Mouse (Mus musculus) cerebellum, adult 18-20 months (tissue): ENCODE data around the gene Elovl6.
A peak's percentile ranks its signal among the peaks of the same experiment; 100 is the strongest.

ENCODE experiments used
- DNase-seq, 2 experiments: peaks; one replicate each; pipeline ENCODE4 v3.0.0; 2021

The Elovl6 gene

DNA sequence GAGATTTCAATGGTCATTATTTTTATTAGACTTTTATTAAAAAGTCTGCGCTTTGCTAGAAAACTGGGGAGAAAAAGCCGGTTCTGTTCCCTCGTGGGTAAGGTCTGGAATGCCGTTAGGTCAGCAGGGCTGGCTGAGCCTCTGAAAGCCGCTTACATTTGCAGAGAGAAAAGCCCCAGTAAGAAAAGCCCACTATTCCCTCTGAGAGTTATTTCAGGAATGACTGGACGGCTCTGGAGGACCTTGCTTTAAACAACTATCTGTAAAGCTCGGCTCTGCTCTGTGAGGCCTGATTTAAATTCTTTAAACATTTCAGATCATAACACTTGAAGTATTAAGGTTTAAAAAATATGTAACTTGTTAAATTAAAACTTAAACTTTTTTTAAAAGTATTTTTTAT is 36.4 kb downstream of the Elovl6 start:
- no peak for DNase-seq

DNA sequence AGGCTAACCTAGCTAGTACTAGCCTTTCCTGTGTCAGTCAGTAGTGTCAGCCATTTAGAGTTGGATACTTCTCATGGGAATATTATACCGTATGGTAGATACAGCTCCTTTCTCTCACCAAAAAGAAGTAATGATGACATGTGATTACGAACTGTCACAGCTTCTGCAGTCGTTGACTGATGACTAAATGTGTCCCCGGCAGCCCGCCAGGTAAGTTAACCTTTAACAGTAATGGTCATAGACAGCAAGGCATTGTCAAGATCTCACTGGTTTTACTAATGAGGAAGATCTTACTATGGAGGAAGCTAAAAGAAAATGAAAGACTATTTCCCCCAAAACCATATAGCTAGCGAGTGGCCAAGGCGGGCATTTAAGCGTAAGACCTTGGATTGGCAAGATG is 38.8 kb downstream of the Elovl6 start:
- DNase-seq: no peak

DNA sequence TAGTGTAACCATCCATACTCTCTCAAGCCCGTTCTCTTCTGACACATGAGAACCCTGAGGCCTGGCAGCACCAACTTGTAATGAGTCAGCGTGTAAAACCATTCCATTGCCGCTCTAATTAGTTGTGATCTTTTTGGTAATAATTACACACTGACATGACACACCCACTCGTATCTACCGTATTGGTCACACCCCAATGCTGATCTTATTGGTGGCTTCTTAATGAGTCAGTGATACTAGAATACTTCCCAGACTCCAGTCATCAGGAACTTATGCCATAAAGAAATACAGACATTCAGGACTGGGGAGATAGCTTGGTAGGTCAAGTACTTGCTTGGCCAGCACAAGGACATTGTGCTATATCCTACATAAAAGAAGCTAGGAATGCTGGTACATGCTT is 39.5 kb downstream of the Elovl6 start:
- no peak for DNase-seq

DNA sequence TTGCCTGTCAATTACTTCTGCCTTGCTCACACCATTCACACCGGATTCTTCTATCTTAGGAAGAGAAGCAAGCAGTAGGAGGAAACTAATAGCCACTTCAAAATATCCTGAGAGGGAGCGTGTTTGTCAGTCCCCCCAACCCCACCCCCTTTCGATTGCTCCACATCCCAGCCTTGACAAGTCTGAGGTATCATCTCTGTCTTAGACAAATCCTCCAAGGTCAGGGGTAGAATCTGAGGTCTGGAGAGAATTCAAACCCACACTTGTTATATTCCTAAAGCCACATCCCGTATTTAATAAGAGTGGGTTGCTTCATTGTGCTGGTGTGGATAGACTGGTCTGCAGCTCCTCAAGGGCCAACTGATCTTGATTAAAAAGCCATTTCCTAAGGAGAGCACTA is 40.8 kb downstream of the Elovl6 start:
- DNase-seq: no peak

DNA sequence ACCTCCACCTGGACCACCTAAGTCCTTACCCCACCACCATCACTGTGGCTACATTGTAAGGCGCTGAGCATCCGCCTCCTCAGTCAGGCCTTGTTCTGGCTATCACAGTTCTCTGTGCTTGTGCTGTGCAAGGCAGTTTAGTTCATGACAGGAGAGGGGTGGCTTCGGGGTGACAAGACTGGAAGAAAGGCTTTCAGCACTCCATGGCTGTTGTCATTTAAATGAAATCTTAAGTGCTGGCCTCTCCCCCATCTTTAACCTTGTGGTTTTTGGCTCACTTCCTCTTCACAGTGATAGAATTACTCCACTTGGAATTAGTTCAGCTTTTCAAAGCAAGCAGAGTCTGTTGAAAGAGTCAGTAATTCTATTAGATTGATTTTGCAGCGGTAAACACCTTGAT is 41.5 kb downstream of the Elovl6 start:
- no peak for DNase-seq

DNA sequence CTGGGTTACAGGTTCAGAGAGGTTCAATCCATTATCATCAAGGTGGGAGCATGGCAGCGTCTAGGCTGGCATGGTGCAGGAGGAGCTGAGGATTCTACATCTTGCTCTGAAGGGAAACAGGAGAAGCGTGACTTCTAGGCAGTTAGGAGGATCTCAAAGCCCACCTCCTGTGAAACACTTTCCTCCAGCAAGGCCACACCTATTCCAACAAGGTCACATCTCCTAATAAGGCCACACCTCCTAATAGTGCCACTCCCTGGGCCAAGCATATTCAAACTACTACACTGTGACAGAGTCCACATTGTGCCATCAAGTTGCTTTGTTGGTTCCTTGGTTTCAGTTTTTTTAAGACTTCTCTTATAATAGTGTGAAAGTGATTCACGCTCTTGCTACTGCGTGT is 42.9 kb downstream of the Elovl6 start:
- no peak for DNase-seq

GRCm38 (mm10) chr3:129576522-129576921 is 44.4 kb downstream of the Elovl6 start:
- DNase-seq: no peak

- DNase-seq: no peak
Observed at GRCm38 (mm10) chr3:129578741-129579475, 46.8 kb downstream of the Elovl6 start.

DNA sequence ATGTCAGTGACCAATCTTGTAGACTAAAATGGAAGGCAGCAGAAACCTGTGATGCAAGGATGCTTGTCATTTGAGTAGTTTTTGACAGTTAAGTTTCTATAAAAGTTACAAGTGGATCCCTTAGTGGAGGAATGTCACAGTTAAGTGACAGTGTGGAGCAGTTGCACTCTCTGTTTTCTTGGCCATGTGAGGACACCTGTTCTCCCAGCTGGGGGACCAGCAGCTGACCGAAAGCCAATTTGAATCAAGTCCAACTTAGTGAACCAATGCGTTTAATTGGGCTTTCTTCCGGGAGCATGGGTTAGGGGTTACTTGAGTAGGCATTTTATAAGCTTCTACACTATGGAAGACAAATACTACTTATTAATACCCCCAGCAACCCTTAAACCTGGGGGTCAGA is 48.9 kb downstream of the Elovl6 start:
- DNase-seq: peak; percentile 35 to 48

DNA sequence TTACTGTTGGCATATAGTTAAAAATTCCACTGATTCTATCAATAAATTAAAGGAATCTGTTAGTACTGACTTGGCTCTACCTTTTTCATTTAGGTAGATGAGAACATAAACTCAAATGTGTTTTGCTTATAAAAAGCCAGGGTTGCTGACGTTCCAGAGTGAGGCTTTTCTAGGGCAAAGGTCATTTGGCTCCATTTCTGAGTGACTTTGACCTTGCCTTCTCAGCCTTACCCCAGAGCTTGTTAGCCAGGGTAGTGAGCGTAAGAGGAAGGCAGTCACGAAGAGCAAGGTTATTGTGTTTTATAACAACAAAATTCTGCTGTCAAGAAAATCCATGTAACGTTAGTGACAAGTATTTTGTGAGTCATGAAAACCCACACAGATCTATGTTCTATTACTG is 50.3 kb downstream of the Elovl6 start:
- no peak for DNase-seq

DNA sequence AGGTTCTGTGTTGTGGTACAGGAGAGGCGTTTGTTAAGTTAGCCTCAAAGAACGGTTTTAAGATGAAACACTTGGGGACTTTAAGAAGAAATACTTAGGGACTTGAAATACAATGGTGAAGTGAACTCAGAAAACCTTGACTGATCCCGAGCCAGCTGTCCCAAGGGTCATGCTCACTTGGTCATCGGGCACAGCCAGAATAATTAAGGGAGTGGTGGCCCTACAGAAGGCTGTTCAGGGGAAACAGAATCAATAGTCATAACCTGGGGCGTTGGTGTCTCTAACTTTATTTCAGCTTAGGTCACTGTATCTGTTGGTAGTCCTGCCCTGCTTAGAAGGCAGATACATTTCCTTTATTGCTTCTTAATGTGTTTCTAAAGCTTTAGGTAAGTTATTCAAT is 51.1 kb downstream of the Elovl6 start:
- DNase-seq: no peak

DNA sequence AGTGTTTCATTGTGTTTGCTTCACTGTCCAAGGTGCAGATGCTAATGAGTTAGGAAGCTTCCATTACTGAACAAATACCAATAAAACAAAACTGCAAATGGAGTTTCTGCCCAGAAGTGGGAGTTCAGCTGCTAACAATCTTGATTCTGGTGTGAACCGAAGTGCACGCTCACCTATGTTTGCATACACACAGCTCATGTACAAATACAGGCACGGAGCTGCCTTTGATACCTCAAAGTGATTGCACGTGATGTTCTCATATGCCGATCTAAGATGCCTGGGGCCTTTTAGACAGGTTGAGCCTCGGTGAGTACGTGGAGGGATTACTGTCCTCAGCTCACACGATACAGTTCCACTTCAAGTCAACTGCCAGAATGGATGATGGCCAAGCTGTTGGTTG is 55.8 kb downstream of the Elovl6 start:
- no peak for DNase-seq

DNA sequence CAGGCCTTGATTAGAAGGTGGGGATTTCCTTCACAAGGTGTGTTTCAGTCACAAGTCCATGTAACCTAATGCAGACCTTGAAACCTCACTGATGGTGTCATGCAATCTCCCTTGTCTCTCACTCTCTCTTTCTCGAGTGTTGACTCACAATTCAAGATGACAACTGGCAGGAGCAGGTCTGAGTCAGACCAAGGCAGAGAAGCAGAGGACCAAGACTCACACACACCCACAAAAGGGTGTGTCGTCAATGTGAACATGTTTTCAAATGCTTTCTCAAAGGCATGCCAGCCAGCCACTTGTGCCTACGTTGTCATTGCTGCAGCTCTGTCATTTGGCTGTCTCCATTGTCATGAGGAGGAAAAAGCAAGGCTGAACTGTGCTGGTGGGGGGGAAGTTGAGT is 56.6 kb downstream of the Elovl6 start:
- DNase-seq: no peak

DNA sequence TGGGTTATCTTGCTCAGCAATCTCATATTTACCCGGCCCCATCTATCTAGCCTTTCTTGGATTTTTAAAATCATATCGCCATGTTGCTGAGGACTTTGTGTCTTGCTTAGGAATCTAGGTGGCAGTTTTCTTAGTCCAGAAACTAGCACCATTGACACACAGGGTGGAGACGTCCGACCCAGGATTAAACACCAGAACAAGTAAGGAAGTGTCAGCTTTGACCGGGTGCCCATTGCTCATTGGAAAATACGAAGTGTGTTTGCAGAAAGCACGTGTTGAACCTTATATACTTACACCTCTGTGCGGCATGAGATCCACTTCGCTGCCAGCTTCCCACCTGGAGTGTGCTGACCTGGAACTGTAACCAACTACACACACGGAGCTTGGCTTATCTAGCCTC is 57.5 kb downstream of the Elovl6 start:
- peak; percentile 24 to 32 for DNase-seq

- DNase-seq: peak; percentile 34 to 50
Observed at GRCm38 (mm10) chr3:129590548-129591226, 58.5 kb downstream of the Elovl6 start.

DNA sequence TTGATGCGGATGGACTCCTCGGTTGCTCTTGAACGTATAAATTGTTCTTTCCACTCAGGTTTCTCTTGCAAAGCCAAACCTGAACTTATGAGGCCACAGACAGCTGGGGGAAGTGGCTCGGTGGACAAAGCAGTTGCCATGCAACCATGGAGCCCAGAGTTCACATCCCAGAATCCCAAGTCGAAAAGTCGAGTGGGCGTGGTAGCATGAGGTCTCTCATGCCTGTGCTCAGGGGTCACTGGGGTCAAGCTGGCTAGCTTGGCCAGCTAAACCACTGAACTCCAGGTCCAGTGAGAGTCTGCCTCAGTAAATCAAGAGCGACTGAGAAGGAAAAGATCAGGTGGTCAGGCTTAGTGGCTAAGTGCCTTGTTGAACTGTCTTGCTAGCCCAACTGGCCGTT is 59.1 kb downstream of the Elovl6 start:
- DNase-seq: no peak

GRCm38 (mm10) chr3:129591761-129592160 is 59.6 kb downstream of the Elovl6 start:
- DNase-seq: peak in 1 of 2 experiments; percentile 21

DNA sequence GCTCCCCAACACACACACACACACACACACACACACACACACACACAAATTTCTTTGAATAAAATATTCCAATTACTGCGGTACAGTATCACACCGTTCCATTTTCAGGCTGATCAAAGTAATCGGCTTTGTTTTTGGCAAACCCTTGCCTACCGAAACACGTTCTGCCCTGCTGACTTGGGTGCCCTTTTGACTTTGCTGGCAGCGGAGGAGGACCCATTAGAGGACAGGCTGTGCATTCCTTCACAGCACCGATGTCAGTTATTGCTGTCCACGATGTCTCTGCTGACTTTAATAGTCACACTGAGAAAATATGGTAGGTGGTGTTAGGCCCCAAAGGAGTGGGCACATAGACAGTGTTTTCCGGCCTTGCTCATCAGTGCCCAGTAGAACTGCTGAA is 60.8 kb downstream of the Elovl6 start:
- DNase-seq: no peak

- DNase-seq: no peak
Observed at GRCm38 (mm10) chr3:129593735-129594134, 61.6 kb downstream of the Elovl6 start.

DNA sequence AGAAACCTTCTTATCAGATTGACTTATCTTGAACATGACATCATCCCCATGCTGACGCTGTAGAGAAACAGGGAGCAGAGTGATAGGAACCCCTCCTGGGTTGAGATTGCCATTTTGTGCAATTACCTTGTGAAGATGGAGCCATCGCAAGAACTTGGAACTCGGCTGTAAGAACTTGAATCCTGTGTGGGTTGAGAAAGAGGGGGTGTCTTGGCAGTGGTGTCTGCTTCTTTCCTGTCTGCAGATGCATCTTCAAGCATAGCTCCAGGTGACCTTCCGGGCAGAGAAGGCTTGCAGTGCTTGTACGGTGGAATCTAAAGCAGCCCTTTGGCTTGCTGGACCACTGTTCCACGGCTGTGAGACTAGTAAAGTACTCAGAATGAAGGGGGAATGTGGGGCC is 63.9 kb downstream of the Elovl6 start:
- DNase-seq: no peak

DNA sequence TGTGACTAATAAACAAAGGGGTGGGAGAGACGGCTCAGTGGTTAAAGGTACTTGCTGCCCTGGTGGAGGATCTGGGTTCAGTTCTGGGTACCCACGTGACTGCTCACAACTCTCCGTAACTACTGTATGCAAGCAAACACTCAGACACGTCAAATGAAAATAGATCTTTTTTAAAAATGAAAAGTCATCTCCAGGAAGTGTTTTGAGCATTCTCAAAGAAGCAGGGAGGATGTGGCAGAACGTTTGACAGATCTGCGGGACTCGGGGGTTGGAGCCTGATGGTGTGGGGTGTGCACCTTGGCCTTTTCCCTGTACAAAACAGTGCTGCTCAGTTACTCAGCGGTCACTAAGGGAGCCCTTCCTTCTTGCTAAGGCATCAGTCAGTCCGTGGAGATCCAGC is 70.1 kb downstream of the Elovl6 start:
- no peak for DNase-seq

- no peak for DNase-seq
Observed at GRCm38 (mm10) chr3:129605487-129605886, 73.3 kb downstream of the Elovl6 start.

DNA sequence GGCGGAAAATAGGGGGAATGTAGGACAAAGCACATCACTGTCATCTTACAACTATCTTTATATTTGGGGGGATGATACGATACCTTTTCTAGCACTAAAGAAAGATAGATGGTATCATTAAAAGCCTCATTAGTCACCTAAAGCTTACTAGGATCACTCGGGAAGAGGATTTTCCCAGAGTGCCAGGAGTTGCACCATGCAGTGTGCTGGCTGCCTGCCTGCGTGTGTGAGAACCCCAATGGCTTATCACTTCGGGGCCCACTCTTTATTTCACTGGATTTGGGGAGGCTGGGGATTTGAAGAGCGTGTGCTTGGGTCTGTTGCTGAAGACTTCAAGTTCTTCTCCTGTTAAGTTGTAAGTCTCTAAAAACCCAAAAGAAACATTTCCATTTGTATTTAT is 73.8 kb downstream of the Elovl6 start:
- no peak for DNase-seq

- DNase-seq: no peak
Observed at GRCm38 (mm10) chr3:129611626-129612025, 79.5 kb downstream of the Elovl6 start.
